Mouse (Mus musculus) neural tube, embryonic 14.5 days (tissue): ENCODE data around the gene Oas1d. TPM values are rescaled to one million over a fixed set of nuclear protein-coding genes. Genes with fewer than 3 reads are reported as not detected.

Experiments used
- ATAC-seq: fragments of 200-750 bp; cut with Nextera tagmentation; 2 replicates; pipeline ENCODE4 v1.8.0; 2017; ENCODE audit warnings: low read depth, mild to moderate bottlenecking, moderate TSS enrichment, moderate library complexity
- H3K27ac ChIP-seq: fragments of 300-500 bp; sonication (generic); 2 replicates; pipeline ENCODE4 v1.5.1; 2014; ENCODE audit warnings: low read depth, mild to moderate bottlenecking, control low read depth, low read length, moderate library complexity, mixed read lengths
- H3K27me3 ChIP-seq: fragments of 300-500 bp; sonication (generic); 2 replicates; pipeline ENCODE4 v1.6.1; 2014; ENCODE audit warnings: low read length; ENCODE audit not compliant: control insufficient read depth, insufficient read depth
- H3K36me3 ChIP-seq: fragments of 300-500 bp; sonication (generic); 2 replicates; pipeline ENCODE4 v1.6.1; 2014; ENCODE audit warnings: low read length, mixed read lengths; ENCODE audit not compliant: control insufficient read depth, insufficient read depth
- H3K4me1 ChIP-seq: fragments of 300-500 bp; sonication (generic); 2 replicates; pipeline ENCODE4 v1.6.1; 2014; ENCODE audit warnings: low read length; ENCODE audit not compliant: control insufficient read depth, insufficient read depth
- H3K4me2 ChIP-seq: fragments of 300-500 bp; sonication (generic); 2 replicates; pipeline ENCODE4 v1.6.1; 2014; ENCODE audit warnings: mild to moderate bottlenecking, low read depth, low read length, control low read depth
- H3K4me3 ChIP-seq: fragments of 300-500 bp; sonication (generic); 2 replicates; pipeline ENCODE4 v1.5.1; 2014; ENCODE audit warnings: low read depth, low read length, control low read depth, mixed read lengths
- H3K9ac ChIP-seq: fragments of 300-500 bp; sonication (generic); replicated peaks from 2 replicates; pipeline ENCODE4 v1.6.1; 2014; ENCODE audit warnings: low read depth, mild to moderate bottlenecking, control low read depth, low read length, mixed read lengths
- H3K9me3 ChIP-seq: fragments of 300-500 bp; sonication (generic); 2 replicates; pipeline ENCODE4 v1.6.1; 2016; ENCODE audit warnings: low read length; ENCODE audit not compliant: control insufficient read depth
- WGBS: fragments of 180-500 bp; shearing (Covaris S2); extraction: QIAGEN DNeasy Blood & Tissue Kit; methylation state at CpG from one replicate; pipeline ENCODE4 v1.1.7; 2014; 5-methylcytosine and 5-hydroxymethylcytosine counted together
- polyA plus RNA-seq: library from polyadenylated mRNA; unstranded; fragments of >200 nt; fragmentation: Nextera tagmentation; extraction: Ambion mirVana; gene quantifications from 2 replicates; pipeline ENCODE4 v1.2.1, GENCODE M21; 2014

Gene Oas1d
- polyA plus RNA-seq, 1 experiment from 2014 or later: not detected

DNA sequence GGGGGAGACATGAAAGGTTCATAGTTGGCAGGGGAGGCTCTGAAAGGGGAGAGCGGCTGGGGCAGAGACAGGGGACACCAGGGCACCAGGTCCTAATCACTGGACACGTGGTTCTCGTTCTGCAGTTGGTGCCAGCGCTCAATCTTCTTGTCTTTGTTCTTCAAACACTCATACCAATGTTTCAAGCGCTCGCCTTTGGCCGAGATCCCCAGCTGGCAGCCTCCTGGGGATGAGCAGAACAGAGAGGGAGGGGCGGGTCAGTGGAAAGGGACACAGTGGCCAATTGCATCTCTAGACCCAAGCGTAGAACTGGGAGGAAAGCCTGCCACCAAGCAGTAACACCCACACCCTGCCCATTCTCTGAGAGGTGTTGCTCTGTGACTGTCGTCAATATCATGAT, 27.7 kb downstream of the Oas1d start:
- H3K9me3 ChIP-seq: no peaks in the 10 kb centered on the region
- no peaks in the 10 kb centered on the region for H3K27me3 ChIP-seq
- H3K4me2 ChIP-seq: no peak overlapping the region
- H3K9ac ChIP-seq: no peak overlapping the region
- ATAC-seq: no peak
- 81% methylated on average over 10 of the region's 10 CpGs for WGBS
- H3K36me3 ChIP-seq: no peaks in the 10 kb centered on the region
- H3K4me3 ChIP-seq: no peak overlapping the region
- no peak overlapping the region for H3K27ac ChIP-seq
- no peaks in the 10 kb centered on the region for H3K4me1 ChIP-seq

- no peak overlapping the region for H3K9ac ChIP-seq
- no peaks in the 10 kb centered on the region for H3K27me3 ChIP-seq
- no peaks in the 10 kb centered on the region for H3K9me3 ChIP-seq
- WGBS: 66% methylated on average over 10 of the region's 10 CpGs
- H3K4me3 ChIP-seq: no peak overlapping the region
- H3K4me1 ChIP-seq: no peaks in the 10 kb centered on the region
- no peak overlapping the region for H3K4me2 ChIP-seq
- ATAC-seq: no peak
- H3K27ac ChIP-seq: no peak overlapping the region
- H3K36me3 ChIP-seq: no peaks in the 10 kb centered on the region
These were observed 38.0 kb downstream of the Oas1d start for GRCm38 (mm10) chr5:120952242-120952770.

GRCm38 (mm10) chr5:120953974-120954373, 39.6 kb downstream of the Oas1d start:
- WGBS: 16% methylated on average over 5 of the region's 5 CpGs
- no peak overlapping the region for H3K27ac ChIP-seq
- H3K9ac ChIP-seq: no peak overlapping the region
- no peak for ATAC-seq
- H3K36me3 ChIP-seq: no peaks in the 10 kb centered on the region
- no peak overlapping the region for H3K4me3 ChIP-seq
- H3K27me3 ChIP-seq: no peaks in the 10 kb centered on the region
- no peak overlapping the region for H3K4me2 ChIP-seq
- H3K4me1 ChIP-seq: no peaks in the 10 kb centered on the region
- no peaks in the 10 kb centered on the region for H3K9me3 ChIP-seq

GRCm38 (mm10) chr5:120961004-120961403, 46.7 kb downstream of the Oas1d start:
- WGBS: 56% methylated on average over 4 of the region's 4 CpGs
- H3K27ac ChIP-seq: no peak overlapping the region

DNA sequence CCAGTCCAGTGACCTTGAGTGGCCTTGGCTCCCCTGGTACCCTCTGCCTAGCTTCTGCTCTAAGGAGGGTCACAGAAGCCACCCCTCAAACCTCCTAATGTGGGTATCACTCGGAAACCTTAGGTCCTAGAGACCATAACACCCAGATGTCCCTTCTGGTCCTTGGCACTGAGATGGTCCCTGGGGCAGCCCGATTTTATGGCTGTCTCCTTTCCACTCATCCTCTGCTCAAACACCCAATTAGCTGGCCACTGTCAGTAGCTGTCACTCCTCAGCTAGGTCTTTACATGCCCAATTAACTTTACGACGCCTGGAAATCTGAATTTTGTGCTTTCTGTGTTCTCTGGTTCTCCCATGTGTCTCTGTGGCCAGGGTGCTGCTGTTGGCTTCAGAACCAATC, 51.8 kb downstream of the Oas1d start:
- Histone ChIP-seq H3K36me3 (no peaks in the 10 kb centered on the region), H3K9ac (no peak overlapping the region), H3K4me3 (no peak overlapping the region), H3K27ac (no peak overlapping the region), H3K4me1 (no peaks in the 10 kb centered on the region), H3K27me3 (no peaks in the 10 kb centered on the region), H3K4me2 (no peak overlapping the region), H3K9me3 (no peaks in the 10 kb centered on the region)
- ATAC-seq: no peak
- 56% methylated on average over 4 of the region's 4 CpGs for WGBS

More at GRCm38 (mm10) chr5:120961004-120961403, 46.7 kb downstream of the Oas1d start:
- Histone ChIP-seq H3K4me3 (no peak overlapping the region), H3K27me3 (no peaks in the 10 kb centered on the region), H3K4me1 (no peaks in the 10 kb centered on the region), H3K36me3 (no peaks in the 10 kb centered on the region), H3K4me2 (no peak overlapping the region), H3K9me3 (no peaks in the 10 kb centered on the region), H3K9ac (no peak overlapping the region)
- no peak for ATAC-seq

DNA sequence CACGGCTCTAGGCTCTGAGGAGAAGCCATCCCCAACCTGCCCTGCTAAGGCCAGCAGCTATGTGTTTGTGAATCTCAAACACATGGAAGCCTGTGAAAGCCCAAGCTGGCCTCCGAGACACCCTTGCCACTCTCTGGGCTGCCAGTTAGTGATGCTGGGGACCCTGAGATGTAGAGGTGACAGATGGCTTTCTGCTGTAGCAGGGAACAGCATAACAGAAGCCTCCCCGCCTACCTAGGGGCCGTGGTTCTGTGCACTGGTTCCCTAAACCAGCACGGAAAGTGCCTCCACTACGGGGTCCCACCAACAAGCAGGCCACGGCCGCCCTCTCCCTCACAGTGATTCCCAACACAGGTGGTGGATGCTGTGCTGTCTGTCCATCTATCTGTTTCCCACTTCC, 52.6 kb downstream of the Oas1d start:
- no peak for ATAC-seq
- WGBS: 83% methylated on average over 8 of the region's 8 CpGs
- H3K4me3 ChIP-seq: no peak overlapping the region

GRCm38 (mm10) chr5:120967355-120968133, 53.2 kb downstream of the Oas1d start:
- Histone ChIP-seq H3K27me3 (no peaks in the 10 kb centered on the region), H3K36me3 (no peaks in the 10 kb centered on the region), H3K4me2 (no peak overlapping the region), H3K4me1 (no peaks in the 10 kb centered on the region), H3K9me3 (no peaks in the 10 kb centered on the region), H3K4me3 (no peak overlapping the region), H3K27ac (no peak overlapping the region), H3K9ac (no peak overlapping the region)
- no peak for ATAC-seq
- 64% methylated on average over 13 of the region's 13 CpGs for WGBS

More for the DNA sequence above, 52.6 kb downstream of the Oas1d start:
- no peaks in the 10 kb centered on the region for H3K27me3 ChIP-seq
- no peaks in the 10 kb centered on the region for H3K4me1 ChIP-seq
- H3K9ac ChIP-seq: no peak overlapping the region
- H3K4me2 ChIP-seq: no peak overlapping the region
- H3K36me3 ChIP-seq: no peaks in the 10 kb centered on the region
- H3K27ac ChIP-seq: no peak overlapping the region
- no peaks in the 10 kb centered on the region for H3K9me3 ChIP-seq

- Histone ChIP-seq H3K9ac (no peak overlapping the region), H3K27ac (no peak overlapping the region), H3K4me1 (no peaks in the 10 kb centered on the region), H3K36me3 (no peaks in the 10 kb centered on the region), H3K27me3 (no peaks in the 10 kb centered on the region), H3K9me3 (no peaks in the 10 kb centered on the region), H3K4me3 (no peak overlapping the region), H3K4me2 (no peak overlapping the region)
- no peak for ATAC-seq
- 63% methylated on average over 4 of the region's 4 CpGs for WGBS
These were observed 53.8 kb downstream of the Oas1d start for GRCm38 (mm10) chr5:120968134-120968532.

DNA sequence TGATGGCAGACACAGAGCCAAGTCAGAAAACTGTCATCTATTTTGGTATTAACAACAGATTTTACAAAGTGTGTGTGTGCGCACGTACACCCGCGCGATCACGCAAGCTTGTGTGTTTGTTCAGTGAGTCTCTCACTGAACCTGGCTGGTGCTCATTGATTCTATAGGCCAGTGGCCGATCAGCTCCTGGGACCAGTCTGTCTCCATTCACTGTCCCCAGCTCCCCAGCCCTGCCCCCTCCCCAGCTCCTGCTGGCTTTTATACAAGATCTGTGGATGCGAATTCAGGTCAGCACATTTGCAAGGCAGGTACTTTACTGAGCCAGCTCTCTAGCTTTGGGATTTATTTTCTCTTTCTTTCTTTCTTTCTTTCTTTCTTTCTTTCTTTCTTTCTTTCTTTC, 54.5 kb downstream of the Oas1d start:
- H3K4me3 ChIP-seq: no peak overlapping the region
- H3K9ac ChIP-seq: no peak overlapping the region
- ATAC-seq: no peak
- H3K9me3 ChIP-seq: no peaks in the 10 kb centered on the region
- H3K27me3 ChIP-seq: no peaks in the 10 kb centered on the region
- 84% methylated on average over 8 of the region's 8 CpGs for WGBS
- no peak overlapping the region for H3K27ac ChIP-seq
- no peak overlapping the region for H3K4me2 ChIP-seq
- no peaks in the 10 kb centered on the region for H3K4me1 ChIP-seq
- no peaks in the 10 kb centered on the region for H3K36me3 ChIP-seq
